Mouse (Mus musculus) CH12.LX (cell line): ENCODE measurements around the gene Ttll8.

Experiments
- BHLHE40 ChIP-seq: IDR thresholded peaks from 2 replicates; pipeline ENCODE4 v1.6.1; 2011; ENCODE audit warnings: mild to moderate bottlenecking, low read depth, low read length, improper control_type of control experiment
- CTCF ChIP-seq, 2 experiments: IDR thresholded peaks in 1 of 2; conservative IDR thresholded peaks in 1 of 2; 2 replicates each; pipeline ENCODE4 v1.5.1; 2011 to 2012; ENCODE audit warnings: low read depth in 2 of 2, low read length in 2 of 2, improper control_type of control experiment in 1 of 2, inconsistent platforms in 1 of 2, mild to moderate bottlenecking in 1 of 2, moderate library complexity in 1 of 2
- JUN ChIP-seq: IDR thresholded peaks from 2 replicates; pipeline ENCODE4 v1.6.1; 2011; ENCODE audit warnings: low read depth, mild to moderate bottlenecking, low read length, improper control_type of control experiment, moderate library complexity; ENCODE audit not compliant: insufficient read depth
- MAFK ChIP-seq: IDR thresholded peaks from 2 replicates; pipeline ENCODE4 v1.6.1; 2011; ENCODE audit warnings: low read length, improper control_type of control experiment; ENCODE audit not compliant: insufficient replicate concordance
- POLR2A ChIP-seq: IDR thresholded peaks from 2 replicates; pipeline ENCODE4 v1.6.1; 2011; ENCODE audit warnings: low read depth, mild to moderate bottlenecking, improper control_type of control experiment, low read length
- POLR2AphosphoS2 ChIP-seq: IDR thresholded peaks from 2 replicates; pipeline ENCODE4 v1.6.1; 2011; ENCODE audit warnings: low read depth, low read length, improper control_type of control experiment
- RAD21 ChIP-seq: IDR thresholded peaks from 2 replicates; pipeline ENCODE4 v1.6.1; 2011; ENCODE audit warnings: low read depth, mild to moderate bottlenecking, low read length, improper control_type of control experiment, moderate library complexity
- RCOR1 ChIP-seq: conservative IDR thresholded peaks from 2 replicates; pipeline ENCODE4 v1.6.1; 2012; ENCODE audit warnings: low read depth, mild to moderate bottlenecking, inconsistent platforms, low read length, improper control_type of control experiment
- TBP ChIP-seq: conservative IDR thresholded peaks from 2 replicates; pipeline ENCODE4 v1.6.1; 2011; ENCODE audit warnings: low read depth, low read length, improper control_type of control experiment
- TCF12 ChIP-seq: IDR thresholded peaks from 2 replicates; pipeline ENCODE4 v1.6.1; 2014; ENCODE audit warnings: low read depth, mild to moderate bottlenecking, inconsistent platforms, low read length, improper control_type of control experiment
- ZKSCAN1 ChIP-seq: IDR thresholded peaks from 2 replicates; pipeline ENCODE4 v1.6.1; 2012; ENCODE audit warnings: low read depth, inconsistent platforms, low read length, improper control_type of control experiment, borderline replicate concordance

DNA sequence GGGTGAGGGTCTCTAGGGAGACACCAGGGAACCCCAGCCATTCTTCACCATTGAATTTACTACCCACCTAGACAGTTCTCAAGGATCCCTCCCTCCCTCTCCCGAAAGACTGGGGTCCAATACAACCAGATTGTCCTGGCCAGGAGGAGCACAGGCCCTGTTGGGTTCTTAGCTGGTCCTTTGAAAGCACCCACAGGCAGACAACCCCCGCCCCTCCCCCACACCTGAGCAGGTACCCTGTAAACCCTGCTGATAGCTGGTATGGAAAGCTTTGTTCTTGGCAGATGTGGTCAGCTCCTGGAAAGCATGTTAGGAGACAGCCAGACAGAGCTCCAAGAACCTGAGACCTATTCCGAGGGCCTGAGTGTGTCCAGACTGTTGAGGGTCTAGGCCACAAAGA, 93.4 kb downstream of the Ttll8 start:
- no peak for TF ChIP-seq CTCF (conservative IDR thresholded peaks at IDR 0.05 in 1 of 2, IDR thresholded peaks at IDR 0.05 in 1 of 2; ENCODE audit: low read depth in 2 of 2, low read length in 2 of 2)
- no peak for TF ChIP-seq MAFK
- TF ChIP-seq ZKSCAN1: no peak
- no peak for TF ChIP-seq BHLHE40
- no peak for TF ChIP-seq JUN
- TF ChIP-seq POLR2A: no peak
- TF ChIP-seq POLR2AphosphoS2: no peak
- TF ChIP-seq TCF12: no peak
- no peak for TF ChIP-seq RAD21
- no peak for TF ChIP-seq RCOR1
- TF ChIP-seq TBP: no peak
